Mouse (Mus musculus) monocyte, adult 5-6 weeks (primary cell): ENCODE data around the gene Olfr99. TPM values are rescaled to one million over a fixed set of nuclear protein-coding genes. Genes with fewer than 3 reads are reported as not detected.
"Not testable (repeated sequence)": the region's sequence is repeated elsewhere in the genome, so short reads cannot be mapped to it uniquely, and the experiment has no call there.

ENCODE experiments used
- ATAC-seq: fragments of 153-309, 156-312 bp; replicated peaks from 2 replicates; pipeline ENCODE4 v1.8.0; 2017; ENCODE audit warnings: mild to moderate bottlenecking; ENCODE audit not compliant: low TSS enrichment, insufficient number of reproducible peaks, severe bottlenecking, poor library complexity, low FRiP score
- total RNA-seq: library from RNA; stranded (forward); fragments of 200-1000, 200-491, 200-594 nt; gene quantifications from 3 replicates; pipeline ENCODE4 v1.2.3, GENCODE M21; 2017

The Olfr99 gene
- not detected in 3 replicates for total RNA-seq

DNA sequence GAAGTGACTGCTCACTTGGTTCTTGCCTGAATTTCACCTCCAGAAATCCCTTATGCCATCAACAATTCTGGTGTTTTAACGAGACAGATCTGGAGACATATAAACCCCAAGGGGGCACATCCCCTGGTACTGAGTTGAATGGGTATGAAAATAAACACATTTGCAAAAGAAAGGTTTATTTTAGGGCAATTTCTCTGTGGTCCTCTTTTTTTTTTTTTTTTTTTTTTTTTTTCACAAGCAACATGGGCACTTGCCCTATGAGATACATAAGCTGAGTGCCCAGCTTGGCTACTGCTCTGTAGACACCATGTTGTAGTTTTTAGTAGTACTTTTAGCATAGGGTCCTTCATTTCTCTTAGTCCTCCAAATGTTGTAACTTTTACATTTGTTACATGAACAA lies at the start of gene Olfr99:
Gene Olfr99 (minus strand): TSS at position 101 of the 400 bp plus-strand sequence.
- no peak for ATAC-seq

DNA sequence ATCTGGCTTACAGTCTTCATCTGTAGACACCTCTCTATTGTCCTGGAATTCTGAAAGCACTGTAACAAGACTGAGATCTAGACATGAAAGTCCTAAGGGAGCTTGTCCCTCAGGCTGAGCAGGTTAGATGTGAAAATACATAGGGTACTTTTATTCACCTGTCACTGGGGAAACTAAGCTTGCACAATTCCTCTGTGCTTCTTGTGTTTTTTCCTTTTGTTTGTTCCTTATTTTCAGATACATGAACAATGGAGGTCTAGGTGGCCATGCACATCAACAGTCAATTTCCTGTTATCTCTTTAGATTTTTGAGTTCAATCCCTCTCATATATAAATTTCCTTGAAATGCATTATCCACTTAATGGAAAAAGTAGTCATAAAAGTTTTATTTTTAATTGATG lies 33.7 kb upstream of the Olfr99 start, which contains the start of gene Olfr102:
Gene Olfr102 (minus strand): TSS at position 101 of the 400 bp plus-strand sequence.
- ATAC-seq = no peak

DNA sequence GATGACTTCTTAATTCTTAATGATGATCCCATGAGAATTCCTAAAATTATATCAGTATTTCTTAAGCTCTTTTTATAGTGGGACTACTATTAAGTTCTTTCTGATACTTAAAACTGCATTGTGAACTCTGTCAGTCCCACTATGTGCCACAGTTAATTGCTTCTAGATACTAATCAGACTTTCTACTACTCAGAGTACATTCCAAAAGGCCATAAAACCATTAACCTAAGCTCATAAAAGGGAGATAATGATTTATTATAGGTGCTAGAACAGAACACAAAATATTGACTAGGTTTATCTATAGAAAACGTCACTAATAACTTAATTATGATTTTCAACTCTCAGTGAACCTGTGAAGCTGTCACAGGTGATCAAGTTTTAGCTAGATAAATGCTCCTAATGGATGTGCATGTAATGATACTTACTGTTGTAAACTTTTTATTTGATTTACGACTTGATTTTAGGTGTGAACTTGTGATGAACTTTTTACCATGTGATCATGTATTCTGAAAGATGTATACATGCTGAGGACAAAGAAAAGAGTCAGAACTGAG lies 27.0 kb upstream of the Olfr99 start:
- no peak for ATAC-seq

DNA sequence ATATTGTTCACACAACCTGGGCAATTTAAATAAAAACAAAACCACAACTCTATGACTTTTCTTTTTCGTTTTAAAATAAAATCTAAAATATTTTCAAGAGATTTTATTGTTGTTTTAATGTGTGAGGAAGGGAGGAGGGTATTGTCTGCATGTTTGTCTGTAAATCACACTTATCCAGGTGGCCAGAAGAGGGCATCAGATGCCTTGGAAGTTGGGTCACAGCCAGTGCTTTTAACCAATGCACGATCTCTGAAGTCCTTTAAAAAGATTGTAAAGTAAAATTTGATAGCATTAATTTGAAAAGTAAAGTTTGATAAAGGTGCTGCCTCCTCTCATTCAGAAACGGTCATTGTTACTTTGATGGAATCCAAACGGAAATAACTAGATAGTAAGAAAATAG lies 25.2 kb upstream of the Olfr99 start:
- ATAC-seq = no peak

DNA sequence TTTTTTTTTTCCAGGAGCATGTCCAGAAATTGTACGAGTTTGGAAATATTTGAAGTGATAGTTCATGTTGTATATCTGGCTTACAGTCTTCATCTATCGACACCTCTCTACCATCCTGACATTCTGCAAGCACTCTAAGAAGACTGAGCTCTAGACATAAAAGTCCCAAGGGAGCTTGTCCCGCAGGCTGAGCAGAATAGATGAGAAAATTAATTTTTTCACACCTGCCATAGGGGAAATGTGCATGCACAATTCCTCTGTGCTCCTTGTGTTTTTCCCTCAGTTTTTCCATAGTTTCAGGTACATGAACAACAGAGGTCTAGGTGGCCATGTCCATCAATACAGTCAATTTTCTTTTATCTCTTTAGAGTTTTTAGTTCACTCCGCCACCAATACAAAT lies 21.0 kb upstream of the Olfr99 start, which contains the start of gene Olfr101:
Gene Olfr101 (minus strand): TSS at position 101 of the 400 bp plus-strand sequence.
- no peak for ATAC-seq

DNA sequence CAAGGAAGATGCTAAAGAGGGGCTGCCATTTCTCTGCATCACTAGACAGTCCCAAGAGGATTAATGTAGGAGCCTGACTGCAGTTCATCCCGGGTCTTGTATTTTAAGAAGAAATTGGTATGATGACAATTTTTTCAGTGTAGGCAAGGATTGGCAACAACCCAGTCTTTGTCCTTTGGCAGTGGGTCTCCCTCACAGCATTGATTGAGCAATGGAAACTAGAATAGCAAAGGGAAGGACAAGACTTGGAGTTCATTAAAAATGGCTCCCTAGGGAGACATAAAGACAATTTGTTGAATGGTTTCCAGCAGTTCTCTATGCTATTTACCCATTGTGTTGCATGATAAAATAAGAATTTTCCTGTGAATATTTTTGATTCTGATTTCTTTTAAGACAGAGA lies 2.9 kb downstream of the Olfr99 start:
- ATAC-seq = no peak

DNA sequence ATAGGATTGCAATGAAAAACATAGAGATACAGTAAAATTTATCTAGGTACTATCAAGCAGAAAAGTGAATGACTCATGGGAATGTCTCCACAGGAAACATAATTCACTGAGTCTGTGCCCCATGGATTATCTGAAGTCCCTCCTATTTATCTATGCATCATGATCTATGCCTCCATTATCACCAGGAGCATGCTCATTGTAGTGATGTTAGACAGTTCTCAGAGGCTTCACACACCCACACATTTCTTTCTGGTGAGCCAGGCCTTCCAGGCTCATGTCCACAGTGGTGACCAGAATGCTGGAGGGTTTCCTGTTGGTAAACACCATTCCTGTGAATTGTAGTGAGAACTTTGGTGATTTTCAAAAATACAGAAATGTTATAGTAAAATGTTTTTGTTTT lies 6.7 kb downstream of the Olfr99 start:
- no peak for ATAC-seq

DNA sequence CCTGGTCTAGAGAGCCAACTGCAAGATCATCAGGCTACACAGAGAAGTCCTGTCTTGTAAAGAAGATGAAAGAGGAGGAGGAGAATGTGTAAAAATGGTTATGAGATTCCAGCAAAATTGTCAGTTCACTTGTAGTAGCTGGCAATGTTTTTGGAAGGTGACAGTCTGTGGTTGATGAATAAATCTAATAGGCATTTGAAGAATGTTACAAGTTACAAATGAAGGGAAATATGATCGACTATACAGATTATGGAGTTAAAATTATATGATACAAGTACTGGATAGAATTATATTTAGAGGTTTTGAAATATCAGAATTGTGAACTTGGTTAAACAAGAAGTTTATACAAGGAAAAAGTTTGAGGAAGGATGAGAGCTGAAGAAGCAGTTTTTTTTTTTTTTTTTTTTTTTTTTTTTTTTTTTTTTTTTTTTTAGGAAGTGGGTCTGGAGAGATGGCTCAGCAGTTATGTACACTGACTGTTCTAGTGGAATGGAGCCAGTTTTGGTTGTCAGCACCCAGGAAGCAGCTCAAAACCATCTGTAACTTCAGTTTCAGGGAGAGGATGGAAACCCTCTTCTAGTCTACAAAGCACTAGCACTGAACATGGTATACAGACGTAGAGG lies 7.5 kb downstream of the Olfr99 start:
- no peak for ATAC-seq

DNA sequence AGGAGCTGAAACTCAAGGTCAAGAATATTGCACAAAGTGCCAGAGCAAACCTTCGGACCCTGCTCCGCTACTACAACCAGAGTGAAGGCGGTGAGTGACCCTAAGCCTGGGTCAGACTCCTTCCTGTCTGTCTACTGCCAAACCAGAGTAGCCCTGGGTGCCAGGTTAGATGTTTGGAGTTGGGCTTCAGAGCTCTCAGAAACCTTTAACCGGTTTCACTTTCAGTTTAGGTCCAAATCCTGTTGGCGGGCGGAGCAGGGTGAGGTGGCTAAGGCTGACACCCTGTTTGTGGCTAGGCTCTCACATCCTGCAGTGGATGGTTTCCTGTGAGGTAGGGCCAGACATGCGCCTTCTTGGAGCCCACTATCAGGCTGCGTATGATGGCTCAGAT lies 12.6 kb downstream of the Olfr99 start:
- ATAC-seq = peak; percentile 82

DNA sequence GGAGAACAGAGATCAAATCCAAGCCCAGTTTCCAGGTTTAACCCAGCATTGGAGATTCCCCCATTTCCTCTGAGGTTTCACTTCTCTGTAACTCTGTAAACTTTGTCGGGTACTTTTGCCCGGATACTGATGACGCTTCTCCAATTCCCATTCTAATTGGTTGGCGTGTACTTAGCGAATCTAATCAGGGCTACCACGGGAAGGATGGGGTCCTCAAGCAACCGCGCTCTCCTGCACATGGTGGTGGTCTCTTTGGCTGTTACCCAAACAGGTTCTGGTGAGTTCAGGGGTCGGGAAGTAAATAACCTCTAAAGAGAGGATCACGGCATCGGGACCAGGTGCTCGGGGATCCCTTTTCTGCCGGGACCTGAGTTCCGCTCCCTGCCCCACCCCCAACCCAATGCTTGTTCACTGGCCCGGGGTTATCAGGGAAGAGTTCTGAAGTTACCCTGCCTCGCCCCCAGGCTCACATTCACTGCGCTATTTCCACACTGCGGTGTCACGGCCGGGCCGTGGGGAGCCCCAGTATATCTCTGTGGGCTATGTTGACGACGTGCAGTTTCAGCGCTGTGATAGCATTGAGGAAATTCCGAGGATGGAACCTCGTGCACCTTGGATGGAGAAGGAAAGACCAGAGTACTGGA lies 13.1 kb downstream of the Olfr99 start, which contains the start of gene H2-M3:
Gene H2-M3 (plus strand): TSS at position 163 of the 644 bp plus-strand sequence.
- peak; percentile 72 for ATAC-seq

DNA sequence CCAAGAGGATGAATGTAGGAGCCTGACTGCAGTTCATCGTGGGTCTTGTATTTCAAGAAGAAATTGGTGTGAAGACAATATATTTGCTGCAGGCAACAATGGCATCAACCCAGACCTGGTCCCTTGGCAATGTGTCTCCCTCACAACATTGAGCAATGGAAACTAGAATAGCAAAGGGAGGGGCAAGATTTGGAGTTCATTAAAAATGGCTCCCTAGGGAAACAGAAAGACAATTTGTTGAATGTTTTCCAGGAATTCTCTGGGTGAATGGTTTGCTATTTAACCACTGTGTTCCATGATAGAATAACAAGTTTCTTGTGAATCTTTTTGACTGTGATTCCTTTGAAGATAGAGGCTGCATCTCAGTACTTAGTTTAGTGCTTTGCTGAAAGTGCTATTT lies 19.6 kb downstream of the Olfr99 start, which contains the start of gene Olfr98:
Gene Olfr98 (minus strand): TSS at position 124 of the 400 bp plus-strand sequence.
- ATAC-seq = no peak

DNA sequence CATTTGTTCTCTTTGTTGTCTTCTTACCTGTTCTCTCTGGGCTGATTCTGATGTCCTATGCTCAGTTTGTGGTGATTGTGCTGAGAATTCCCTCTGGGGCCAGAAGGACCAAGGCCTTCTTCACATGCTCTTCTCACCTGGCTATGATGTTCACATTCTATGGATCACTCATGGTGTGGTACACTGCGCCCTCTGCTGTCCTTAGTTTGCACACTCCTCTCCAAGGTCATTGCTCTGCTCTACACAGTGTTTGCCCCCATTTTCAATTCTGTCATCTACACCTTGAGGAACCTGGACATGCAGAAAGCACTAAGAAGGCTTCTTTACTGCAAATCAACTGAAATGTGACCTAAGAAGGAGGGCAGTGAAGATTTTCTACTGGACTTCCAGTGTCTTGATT lies 32.7 kb downstream of the Olfr99 start:
- ATAC-seq = no peak

DNA sequence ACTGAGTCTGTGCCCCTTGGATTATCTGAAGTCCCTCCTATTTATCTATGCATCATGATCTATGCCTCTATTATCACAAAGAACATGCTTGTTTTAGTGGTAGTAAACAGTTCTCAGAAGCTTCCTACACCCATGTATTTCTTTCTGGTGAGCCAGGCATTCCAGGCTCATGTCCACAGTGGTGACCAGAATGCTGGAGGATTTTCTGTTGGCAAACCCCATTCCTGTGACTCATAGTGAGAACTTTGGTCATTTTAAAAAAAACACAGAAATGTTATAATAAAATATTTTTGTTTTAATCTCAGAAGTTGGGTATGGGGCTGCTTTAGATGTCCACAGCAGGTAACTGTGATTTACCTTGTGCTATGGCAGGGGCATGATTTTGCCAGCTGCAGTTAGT lies 33.8 kb downstream of the Olfr99 start:
- no peak for ATAC-seq

DNA sequence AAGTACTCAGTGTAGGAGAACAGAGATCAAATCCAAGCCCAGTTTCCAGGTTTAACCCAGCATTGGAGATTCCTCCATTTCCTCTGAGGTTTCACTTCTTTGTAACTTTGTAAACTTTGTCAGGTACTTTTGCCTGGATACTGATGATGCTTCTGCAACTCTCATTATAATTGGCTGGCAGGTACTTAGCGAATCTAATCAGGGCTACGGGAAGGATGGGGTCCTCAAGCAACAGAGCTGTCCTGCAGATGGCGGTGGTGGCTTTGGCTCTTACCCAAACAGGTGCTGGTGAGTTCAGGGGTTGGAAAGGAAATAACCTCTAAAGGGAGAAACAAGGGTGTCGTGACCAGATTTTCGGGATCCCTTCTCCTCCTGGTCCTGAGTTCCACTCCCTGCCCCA lies 36.5 kb downstream of the Olfr99 start:
- ATAC-seq = peak; percentile 59; the same call in 1 of the 2 replicates

DNA sequence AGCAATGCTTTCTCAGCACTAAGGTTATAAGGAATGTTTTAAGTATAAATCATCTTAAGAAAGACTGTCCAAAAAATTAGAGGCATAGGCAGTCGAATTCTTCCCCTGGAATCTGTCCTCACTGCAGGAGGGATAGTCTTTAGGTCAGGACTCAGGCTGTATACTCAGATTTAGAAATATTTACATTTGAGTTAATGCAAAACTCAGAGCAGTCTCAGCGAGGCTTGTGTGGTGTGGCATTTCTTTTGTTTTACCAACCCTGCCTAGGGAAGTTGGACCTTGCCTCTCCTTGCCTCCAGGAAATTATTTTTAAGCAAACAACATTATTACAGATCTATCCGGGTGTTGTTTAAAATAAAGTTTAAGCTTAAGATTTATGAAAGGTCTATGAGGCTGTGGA lies 41.1 kb downstream of the Olfr99 start:
- no peak for ATAC-seq

DNA sequence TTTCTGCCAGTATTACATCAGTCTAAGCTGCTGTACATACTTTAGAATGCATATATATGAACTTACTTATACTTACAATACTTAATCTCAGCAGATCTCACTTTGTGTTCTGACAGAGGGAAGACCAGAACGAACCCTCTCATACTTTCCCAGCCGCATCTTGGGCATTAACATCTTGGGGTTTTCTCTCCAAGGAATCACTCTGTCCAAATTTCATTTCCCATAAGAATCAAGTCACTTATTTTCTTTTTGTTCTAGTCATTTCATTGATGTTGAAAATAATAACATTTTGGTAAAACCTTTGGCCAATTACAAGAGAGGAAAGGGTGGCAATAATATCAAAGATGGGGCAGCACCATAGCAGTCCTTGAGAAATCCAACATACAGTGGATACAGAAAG lies 46.0 kb downstream of the Olfr99 start, which contains the start of gene Olfr97:
Gene Olfr97 (minus strand): TSS at position 101 of the 400 bp plus-strand sequence.
- not testable (repeated sequence) for ATAC-seq
